Mouse (Mus musculus) midbrain, embryonic 13.5 days (tissue): ENCODE results near the gene Krt19. TPM values are rescaled to one million over a fixed set of nuclear protein-coding genes. Genes with fewer than 3 reads are reported as not detected.

Experiments used
- polyA plus RNA-seq: library from polyadenylated mRNA; unstranded; fragments of >200 nt; fragmentation: Nextera tagmentation; extraction: Ambion mirVana; gene quantifications from 2 replicates; pipeline ENCODE4 v1.2.1, GENCODE M21; 2015

Krt19 gene
- polyA plus RNA-seq, 1 experiment from 2014 or later, result 1.4 TPM

Other genes with a start within 250 kb of the Krt19 start
- not detected in 2 replicates for gene Krtap31-1, start 240.7 kb downstream of the Krt19 start, polyA plus RNA-seq
- gene Gm11565, start 233.9 kb downstream of the Krt19 start, polyA plus RNA-seq, result not detected in 2 replicates
- not detected in 2 replicates for gene Krtap31-2, start 212.4 kb downstream of the Krt19 start, polyA plus RNA-seq
- not detected in 2 replicates for gene Krtap9-5, start 200.2 kb downstream of the Krt19 start, polyA plus RNA-seq
- not detected in 2 replicates for gene Krtap29-1, start 169.6 kb downstream of the Krt19 start, polyA plus RNA-seq
- gene Krtap16-1, start 162.1 kb downstream of the Krt19 start, polyA plus RNA-seq, result not detected in 2 replicates
- gene Krtap17-1, start 154.7 kb downstream of the Krt19 start, polyA plus RNA-seq, result 0.28 and 0.37 TPM in 2 replicates
- gene Krt33a, start 132.5 kb downstream of the Krt19 start, polyA plus RNA-seq, result not detected in 2 replicates
- not detected in 2 replicates for gene Krt33b, start 118.8 kb downstream of the Krt19 start, polyA plus RNA-seq
- not detected in 2 replicates for gene Krt34, start 107.1 kb downstream of the Krt19 start, polyA plus RNA-seq
- gene Krt31, start 98.1 kb downstream of the Krt19 start, polyA plus RNA-seq, result not detected in 2 replicates
- not detected in 2 replicates for gene Krt32, start 60.4 kb downstream of the Krt19 start, polyA plus RNA-seq
- not detected in 2 replicates for gene Krt35, start 52.4 kb downstream of the Krt19 start, polyA plus RNA-seq
- not detected in 2 replicates for gene Krt36, start 43.0 kb downstream of the Krt19 start, polyA plus RNA-seq
- 0.22 TPM in 1 of 2 replicates, not detected in the other for gene Krt13, start 27.1 kb downstream of the Krt19 start, polyA plus RNA-seq
- gene Krt15, start 12.7 kb downstream of the Krt19 start, polyA plus RNA-seq, result 0.41 and 0.98 TPM in 2 replicates
- gene Krt9, start 44.6 kb upstream of the Krt19 start, polyA plus RNA-seq, result not detected in 2 replicates
- 0.15 and 0.22 TPM in 2 replicates for gene Krt14, start 58.9 kb upstream of the Krt19 start, polyA plus RNA-seq
- not detected in 2 replicates for gene Krt16, start 100.2 kb upstream of the Krt19 start, polyA plus RNA-seq
- not detected in 2 replicates for gene Krt17, start 112.4 kb upstream of the Krt19 start, polyA plus RNA-seq
- gene Krt42, start 121.2 kb upstream of the Krt19 start, polyA plus RNA-seq, result not detected in 2 replicates
- 1,443 and 1,564 TPM in 2 replicates for gene Eif1, start 171.2 kb upstream of the Krt19 start, polyA plus RNA-seq
- 1.2 and 2.5 TPM in 2 replicates for gene Gast, start 185.7 kb upstream of the Krt19 start, polyA plus RNA-seq
- 137 and 168 TPM in 2 replicates for gene Hap1, start 207.5 kb upstream of the Krt19 start, polyA plus RNA-seq
- gene Jup, start 249.1 kb upstream of the Krt19 start, polyA plus RNA-seq, result 69.2 and 70.5 TPM in 2 replicates